Mouse (Mus musculus): Measurements from ENCODE around the gene Med13l. TPM values are rescaled to one million over a fixed set of nuclear protein-coding genes. Genes with fewer than 3 reads are reported as not detected.

The Med13l gene
- polyA plus RNA-seq, 1 experiment from 2014 or later: 12.2 TPM

GRCm38 (mm10) chr5:118688886-118689835 lies 128.7 kb downstream of the Med13l start:
- 81% methylated on average over 15 of the region's 15 CpGs for WGBS (ENCODE audit: insufficient replicate concordance)
- Histone ChIP-seq H3K4me1 (ENCODE audit: control insufficient read depth, low read depth, low read length) (peaks cover 14% of the 10 kb centered on the region), H3K4me3 (ENCODE audit: low read depth, low read length) (no peak overlapping the region), H3K36me3 (ENCODE audit: control insufficient read depth, insufficient read depth) (no peaks in the 10 kb centered on the region), H3K27me3 (ENCODE audit: control insufficient read depth, insufficient read depth, low read depth, low read length) (no peaks in the 10 kb centered on the region), H3K4me2 (ENCODE audit: low read depth, low read length) (no peak overlapping the region), H3K9me3 (replicated peaks; ENCODE audit: control insufficient read depth, low read length) (no peaks in the 10 kb centered on the region), H3K27ac (ENCODE audit: low read length) (no peak overlapping the region), H3K9ac (ENCODE audit: low read depth, low read length) (no peak overlapping the region)
- ATAC-seq (ENCODE audit: low read depth): no peak

- no peak overlapping the region for H3K4me2 ChIP-seq (ENCODE audit: low read depth, low read length)
- H3K9me3 ChIP-seq (replicated peaks; ENCODE audit: control insufficient read depth, low read length): no peaks in the 10 kb centered on the region
- ATAC-seq (ENCODE audit: low read depth): no peak
- no peak overlapping the region for H3K9ac ChIP-seq (ENCODE audit: low read depth, low read length)
- no peaks in the 10 kb centered on the region for H3K27me3 ChIP-seq (ENCODE audit: control insufficient read depth, insufficient read depth, low read depth, low read length)
- no peaks in the 10 kb centered on the region for H3K36me3 ChIP-seq (ENCODE audit: control insufficient read depth, insufficient read depth)
- no peak overlapping the region for H3K4me3 ChIP-seq (ENCODE audit: low read depth, low read length)
- H3K4me1 ChIP-seq (ENCODE audit: control insufficient read depth, low read depth, low read length): peaks cover 12% of the 10 kb centered on the region
- H3K27ac ChIP-seq (ENCODE audit: low read length): no peak overlapping the region
- 70% methylated on average over 10 of the region's 10 CpGs for WGBS (ENCODE audit: insufficient replicate concordance)
Observed at GRCm38 (mm10) chr5:118691025-118691709, 130.7 kb downstream of the Med13l start.

- Histone ChIP-seq H3K4me1 (ENCODE audit: control insufficient read depth, low read depth, low read length) (peaks cover 16% of the 10 kb centered on the region), H3K4me3 (ENCODE audit: low read depth, low read length) (no peak overlapping the region), H3K36me3 (ENCODE audit: control insufficient read depth, insufficient read depth) (no peaks in the 10 kb centered on the region), H3K27me3 (ENCODE audit: control insufficient read depth, insufficient read depth, low read depth, low read length) (no peaks in the 10 kb centered on the region), H3K9ac (ENCODE audit: low read depth, low read length) (no peak overlapping the region), H3K27ac (ENCODE audit: low read length) (no peak overlapping the region), H3K9me3 (replicated peaks; ENCODE audit: control insufficient read depth, low read length) (no peaks in the 10 kb centered on the region), H3K4me2 (ENCODE audit: low read depth, low read length) (no peak overlapping the region)
- 70% methylated on average over 7 of the region's 7 CpGs for WGBS (ENCODE audit: insufficient replicate concordance)
- peak; percentile 17; the same call in 1 of the 2 replicates for ATAC-seq (ENCODE audit: low read depth)
Observed at GRCm38 (mm10) chr5:118691710-118692040, 131.2 kb downstream of the Med13l start.

GRCm38 (mm10) chr5:118693996-118694395 lies 133.5 kb downstream of the Med13l start:
- WGBS (ENCODE audit: insufficient replicate concordance): 80% methylated on average over 9 of the region's 9 CpGs
- peak; percentile 74 for ATAC-seq (ENCODE audit: low read depth)
- no peaks in the 10 kb centered on the region for H3K36me3 ChIP-seq (ENCODE audit: control insufficient read depth, insufficient read depth)
- peak overlapping the region; percentile 54 for H3K27ac ChIP-seq (ENCODE audit: low read length)
- H3K4me3 ChIP-seq (ENCODE audit: low read depth, low read length): no peak overlapping the region
- H3K4me2 ChIP-seq (ENCODE audit: low read depth, low read length): no peak overlapping the region
- H3K27me3 ChIP-seq (ENCODE audit: control insufficient read depth, insufficient read depth, low read depth, low read length): no peaks in the 10 kb centered on the region
- peaks cover 11% of the 10 kb centered on the region for H3K4me1 ChIP-seq (ENCODE audit: control insufficient read depth, low read depth, low read length)
- H3K9ac ChIP-seq (ENCODE audit: low read depth, low read length): no peak overlapping the region
- H3K9me3 ChIP-seq (replicated peaks; ENCODE audit: control insufficient read depth, low read length): no peaks in the 10 kb centered on the region

- H3K27me3 ChIP-seq (ENCODE audit: control insufficient read depth, insufficient read depth, low read depth, low read length): no peaks in the 10 kb centered on the region
- no peaks in the 10 kb centered on the region for H3K9me3 ChIP-seq (replicated peaks; ENCODE audit: control insufficient read depth, low read length)
- no peak overlapping the region for H3K4me3 ChIP-seq (ENCODE audit: low read depth, low read length)
- WGBS (ENCODE audit: insufficient replicate concordance): 86% methylated on average over 7 of the region's 7 CpGs
- no peak overlapping the region for H3K4me2 ChIP-seq (ENCODE audit: low read depth, low read length)
- peaks cover 5% of the 10 kb centered on the region for H3K4me1 ChIP-seq (ENCODE audit: control insufficient read depth, low read depth, low read length)
- H3K9ac ChIP-seq (ENCODE audit: low read depth, low read length): no peak overlapping the region
- H3K36me3 ChIP-seq (ENCODE audit: control insufficient read depth, insufficient read depth): no peaks in the 10 kb centered on the region
- ATAC-seq (ENCODE audit: low read depth): no peak
- H3K27ac ChIP-seq (ENCODE audit: low read length): no peak overlapping the region
Observed at GRCm38 (mm10) chr5:118697073-118697472, 136.6 kb downstream of the Med13l start.

GRCm38 (mm10) chr5:118700978-118701377 lies 140.5 kb downstream of the Med13l start:
- no peaks in the 10 kb centered on the region for H3K36me3 ChIP-seq (ENCODE audit: control insufficient read depth, insufficient read depth)
- H3K4me1 ChIP-seq (ENCODE audit: control insufficient read depth, low read depth, low read length): peaks cover 5% of the 10 kb centered on the region
- no peak overlapping the region for H3K27ac ChIP-seq (ENCODE audit: low read length)
- ATAC-seq (ENCODE audit: low read depth): no peak
- no peak overlapping the region for H3K9ac ChIP-seq (ENCODE audit: low read depth, low read length)
- H3K27me3 ChIP-seq (ENCODE audit: control insufficient read depth, insufficient read depth, low read depth, low read length): no peaks in the 10 kb centered on the region
- H3K9me3 ChIP-seq (replicated peaks; ENCODE audit: control insufficient read depth, low read length): no peaks in the 10 kb centered on the region
- no peak overlapping the region for H3K4me2 ChIP-seq (ENCODE audit: low read depth, low read length)
- WGBS (ENCODE audit: insufficient replicate concordance): 84% methylated on average over 4 of the region's 4 CpGs
- H3K4me3 ChIP-seq (ENCODE audit: low read depth, low read length): no peak overlapping the region

GRCm38 (mm10) chr5:118702674-118703073 lies 142.2 kb downstream of the Med13l start:
- no peak overlapping the region for H3K4me2 ChIP-seq (ENCODE audit: low read depth, low read length)
- ATAC-seq (ENCODE audit: low read depth): no peak
- no peak overlapping the region for H3K27ac ChIP-seq (ENCODE audit: low read length)
- no peak overlapping the region for H3K9ac ChIP-seq (ENCODE audit: low read depth, low read length)
- WGBS (ENCODE audit: insufficient replicate concordance): 78% methylated on average over 9 of the region's 9 CpGs
- no peak overlapping the region for H3K4me3 ChIP-seq (ENCODE audit: low read depth, low read length)
- no peaks in the 10 kb centered on the region for H3K36me3 ChIP-seq (ENCODE audit: control insufficient read depth, insufficient read depth)
- no peaks in the 10 kb centered on the region for H3K9me3 ChIP-seq (replicated peaks; ENCODE audit: control insufficient read depth, low read length)
- no peaks in the 10 kb centered on the region; the same call in none of the 2 replicates for H3K4me1 ChIP-seq (ENCODE audit: control insufficient read depth, low read depth, low read length)
- H3K27me3 ChIP-seq (ENCODE audit: control insufficient read depth, insufficient read depth, low read depth, low read length): no peaks in the 10 kb centered on the region

GRCm38 (mm10) chr5:118704148-118704547 lies 143.7 kb downstream of the Med13l start:
- no peaks in the 10 kb centered on the region for H3K36me3 ChIP-seq (ENCODE audit: control insufficient read depth, insufficient read depth)
- no peak for ATAC-seq (ENCODE audit: low read depth)
- WGBS (ENCODE audit: insufficient replicate concordance): 86% methylated on average over 3 of the region's 3 CpGs
- no peaks in the 10 kb centered on the region; the same call in none of the 2 replicates for H3K4me1 ChIP-seq (ENCODE audit: control insufficient read depth, low read depth, low read length)
- no peaks in the 10 kb centered on the region for H3K27me3 ChIP-seq (ENCODE audit: control insufficient read depth, insufficient read depth, low read depth, low read length)
- H3K27ac ChIP-seq (ENCODE audit: low read length): no peak overlapping the region
- no peak overlapping the region for H3K4me3 ChIP-seq (ENCODE audit: low read depth, low read length)
- no peak overlapping the region for H3K4me2 ChIP-seq (ENCODE audit: low read depth, low read length)
- no peaks in the 10 kb centered on the region for H3K9me3 ChIP-seq (replicated peaks; ENCODE audit: control insufficient read depth, low read length)
- H3K9ac ChIP-seq (ENCODE audit: low read depth, low read length): no peak overlapping the region

- Histone ChIP-seq H3K4me1 (ENCODE audit: control insufficient read depth, low read depth, low read length) (peaks cover 3% of the 10 kb centered on the region), H3K4me2 (ENCODE audit: low read depth, low read length) (no peak overlapping the region), H3K27ac (ENCODE audit: low read length) (no peak overlapping the region), H3K9me3 (replicated peaks; ENCODE audit: control insufficient read depth, low read length) (no peaks in the 10 kb centered on the region), H3K9ac (ENCODE audit: low read depth, low read length) (no peak overlapping the region), H3K4me3 (ENCODE audit: low read depth, low read length) (no peak overlapping the region), H3K36me3 (ENCODE audit: control insufficient read depth, insufficient read depth) (no peaks in the 10 kb centered on the region), H3K27me3 (ENCODE audit: control insufficient read depth, insufficient read depth, low read depth, low read length) (no peaks in the 10 kb centered on the region)
- 89% methylated on average over 9 of the region's 9 CpGs for WGBS (ENCODE audit: insufficient replicate concordance)
- no peak for ATAC-seq (ENCODE audit: low read depth)
Observed at GRCm38 (mm10) chr5:118704960-118705359, 144.5 kb downstream of the Med13l start.
